Mouse (Mus musculus): Measurements from ENCODE around the gene Pip4k2c. TPM values are rescaled to one million over a fixed set of nuclear protein-coding genes. Genes with fewer than 3 reads are reported as not detected.
A peak's percentile ranks its signal among the peaks of the same experiment; 100 is the strongest.

The Pip4k2c gene
- total and polyA plus RNA-seq, 3 experiments: 126 to 141 (median 130) TPM

- H3K27me3 ChIP-seq (ENCODE audit: insufficient read depth, low read length): peaks cover 62% of the 10 kb centered on the region
- H3K4me1 ChIP-seq (ENCODE audit: insufficient read depth, low read depth, low read length): peaks cover 14% of the 10 kb centered on the region
- DNase-seq (ENCODE audit: low spot score): no peak
- TF ChIP-seq POLR2AphosphoS5 (IDR thresholded peaks at IDR 0.05; ENCODE audit: insufficient replicate concordance, low read depth, low read length): no peak
- no peak for TF ChIP-seq GATA2 (IDR thresholded peaks at IDR 0.05; ENCODE audit: borderline replicate concordance, low read depth, low read length)
- TF ChIP-seq TAL1 (conservative IDR thresholded peaks at IDR 0.05; ENCODE audit: low read depth, low read length): no peak
- TF ChIP-seq GATA1 (IDR thresholded peaks at IDR 0.05; ENCODE audit: borderline replicate concordance, low read length): no peak
- TF ChIP-seq CTCF (IDR thresholded peaks at IDR 0.05; ENCODE audit: low read depth, low read length): no peak
- peaks cover 6% of the 10 kb centered on the region for H3K9me3 ChIP-seq (replicated peaks)
- ATAC-seq (ENCODE audit: extremely low read depth, insufficient number of reproducible peaks, low FRiP score, poor library complexity, severe bottlenecking): no peak
- no peaks in the 10 kb centered on the region for H3K36me3 ChIP-seq (replicated peaks)
- H3K4me3 ChIP-seq (ENCODE audit: low read depth, low read length): no peak overlapping the region
Observed at GRCm38 (mm10) chr10:127236541-127236940, 25.2 kb upstream of the Pip4k2c start.

DNA sequence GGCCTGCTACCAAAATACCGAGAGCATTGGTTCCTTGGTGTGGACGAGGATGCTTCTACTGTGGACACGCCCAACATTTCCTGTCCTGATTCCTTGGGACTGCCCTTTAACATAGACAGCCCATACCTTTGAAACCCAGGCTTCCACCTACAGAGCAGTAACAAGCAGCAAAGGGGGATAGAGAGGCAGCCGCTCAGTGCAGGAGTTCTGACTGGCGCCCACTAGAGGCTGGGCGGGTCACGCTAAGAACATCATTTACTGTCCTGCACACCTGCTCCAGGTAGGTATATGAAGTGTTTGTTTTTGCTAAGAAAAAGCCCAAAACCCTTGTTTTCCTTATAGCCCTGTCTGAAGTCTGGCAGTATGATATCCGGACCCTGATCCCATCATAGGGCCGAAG is 21.8 kb upstream of the Pip4k2c start:
- Histone ChIP-seq H3K27me3 (ENCODE audit: insufficient read depth, low read length) (peaks cover 48% of the 10 kb centered on the region), H3K9me3 (replicated peaks) (peaks cover 6% of the 10 kb centered on the region), H3K4me1 (ENCODE audit: insufficient read depth, low read depth, low read length) (peaks cover 39% of the 10 kb centered on the region), H3K4me3 (ENCODE audit: low read depth, low read length) (no peak overlapping the region), H3K36me3 (replicated peaks) (no peaks in the 10 kb centered on the region)
- ATAC-seq (ENCODE audit: extremely low read depth, insufficient number of reproducible peaks, low FRiP score, poor library complexity, severe bottlenecking): no peak
- TF ChIP-seq TAL1 (conservative IDR thresholded peaks at IDR 0.05; ENCODE audit: low read depth, low read length) (no peak), POLR2AphosphoS5 (IDR thresholded peaks at IDR 0.05; ENCODE audit: insufficient replicate concordance, low read depth, low read length) (no peak), CTCF (IDR thresholded peaks at IDR 0.05; ENCODE audit: low read depth, low read length) (no peak), GATA2 (IDR thresholded peaks at IDR 0.05; ENCODE audit: borderline replicate concordance, low read depth, low read length) (no peak), GATA1 (IDR thresholded peaks at IDR 0.05; ENCODE audit: borderline replicate concordance, low read length) (no peak)
- no peak for DNase-seq (ENCODE audit: low spot score)

DNA sequence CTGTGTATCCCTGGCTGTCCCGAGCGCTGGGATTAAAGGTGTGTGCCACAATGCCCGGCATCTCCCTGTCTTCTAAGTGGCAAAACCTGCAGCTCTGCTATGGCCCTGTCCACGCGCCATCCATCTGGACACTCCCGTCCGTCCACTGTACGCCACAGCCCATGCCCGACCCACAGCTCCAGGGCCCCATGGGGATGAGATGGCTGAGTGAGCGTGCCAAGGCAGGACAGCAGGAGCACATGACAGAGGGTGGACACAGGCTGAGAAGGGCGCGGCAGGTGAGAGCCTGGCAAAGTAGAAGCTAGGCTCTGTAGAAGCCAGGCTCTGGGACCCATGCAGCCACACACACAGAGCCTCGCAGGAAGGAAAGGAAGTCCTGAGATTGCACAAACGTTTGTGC is 20.4 kb upstream of the Pip4k2c start:
- Histone ChIP-seq H3K27me3 (ENCODE audit: insufficient read depth, low read length) (peaks cover 34% of the 10 kb centered on the region), H3K4me3 (ENCODE audit: low read depth, low read length) (no peak overlapping the region)
- ATAC-seq (ENCODE audit: extremely low read depth, insufficient number of reproducible peaks, low FRiP score, poor library complexity, severe bottlenecking): no peak

GRCm38 (mm10) chr10:127230693-127231092 is 19.3 kb upstream of the Pip4k2c start:
- ATAC-seq (ENCODE audit: extremely low read depth, insufficient number of reproducible peaks, low FRiP score, poor library complexity, severe bottlenecking) (no peak), DNase-seq (ENCODE audit: low spot score) (no peak)
- Histone ChIP-seq H3K4me1 (ENCODE audit: insufficient read depth, low read depth, low read length) (peaks cover 59% of the 10 kb centered on the region), H3K9me3 (replicated peaks) (peaks cover 6% of the 10 kb centered on the region), H3K36me3 (replicated peaks) (no peaks in the 10 kb centered on the region), H3K27me3 (ENCODE audit: insufficient read depth, low read length) (peaks cover 25% of the 10 kb centered on the region), H3K4me3 (ENCODE audit: low read depth, low read length) (no peak overlapping the region)
- TF ChIP-seq CTCF (IDR thresholded peaks at IDR 0.05; ENCODE audit: low read depth, low read length): no peak
- TF ChIP-seq GATA2 (IDR thresholded peaks at IDR 0.05; ENCODE audit: borderline replicate concordance, low read depth, low read length): no peak
- TF ChIP-seq TAL1 (conservative IDR thresholded peaks at IDR 0.05; ENCODE audit: low read depth, low read length): no peak
- no peak for TF ChIP-seq GATA1 (IDR thresholded peaks at IDR 0.05; ENCODE audit: borderline replicate concordance, low read length)
- no peak for TF ChIP-seq POLR2AphosphoS5 (IDR thresholded peaks at IDR 0.05; ENCODE audit: insufficient replicate concordance, low read depth, low read length)

More for the DNA sequence above, 20.4 kb upstream of the Pip4k2c start:
- H3K4me1 ChIP-seq (ENCODE audit: insufficient read depth, low read depth, low read length): peaks cover 52% of the 10 kb centered on the region
- peaks cover 6% of the 10 kb centered on the region for H3K9me3 ChIP-seq (replicated peaks)
- H3K36me3 ChIP-seq (replicated peaks): no peaks in the 10 kb centered on the region
- TF ChIP-seq POLR2AphosphoS5 (IDR thresholded peaks at IDR 0.05; ENCODE audit: insufficient replicate concordance, low read depth, low read length): no peak
- no peak for TF ChIP-seq CTCF (IDR thresholded peaks at IDR 0.05; ENCODE audit: low read depth, low read length)
- no peak for TF ChIP-seq GATA1 (IDR thresholded peaks at IDR 0.05; ENCODE audit: borderline replicate concordance, low read length)
- TF ChIP-seq GATA2 (IDR thresholded peaks at IDR 0.05; ENCODE audit: borderline replicate concordance, low read depth, low read length): no peak
- no peak for TF ChIP-seq TAL1 (conservative IDR thresholded peaks at IDR 0.05; ENCODE audit: low read depth, low read length)
- DNase-seq (ENCODE audit: low spot score): no peak

DNA sequence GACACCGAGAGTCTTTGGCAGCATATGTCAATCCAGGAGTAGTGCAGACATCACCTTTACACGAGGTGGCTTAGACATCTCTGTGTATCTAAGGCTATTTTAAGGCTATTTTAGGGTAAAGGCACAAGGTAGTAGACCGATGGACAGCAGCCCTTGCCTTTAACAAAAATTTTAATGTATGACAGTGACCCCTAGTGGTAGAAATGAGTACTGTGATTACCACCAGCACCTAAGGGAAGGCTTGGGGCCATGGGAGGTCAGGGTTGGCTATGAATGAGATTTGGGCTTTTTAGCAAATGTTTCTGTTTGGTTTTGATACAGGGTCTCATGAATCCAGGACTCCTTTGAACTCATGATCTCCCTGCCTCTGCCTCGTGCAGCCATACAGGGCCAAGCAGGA is 17.5 kb upstream of the Pip4k2c start:
- Histone ChIP-seq H3K36me3 (replicated peaks) (no peaks in the 10 kb centered on the region), H3K27me3 (ENCODE audit: insufficient read depth, low read length) (peaks cover 14% of the 10 kb centered on the region), H3K4me1 (ENCODE audit: insufficient read depth, low read depth, low read length) (peaks cover 65% of the 10 kb centered on the region), H3K9me3 (replicated peaks) (no peaks in the 10 kb centered on the region), H3K4me3 (ENCODE audit: low read depth, low read length) (no peak overlapping the region)
- ATAC-seq (ENCODE audit: extremely low read depth, insufficient number of reproducible peaks, low FRiP score, poor library complexity, severe bottlenecking) (peak; percentile 57; the same call in 1 of the 2 replicates), DNase-seq (ENCODE audit: low spot score) (peak; percentile 67)
- TF ChIP-seq CTCF (IDR thresholded peaks at IDR 0.05; ENCODE audit: low read depth, low read length) (peak; percentile 70), POLR2AphosphoS5 (IDR thresholded peaks at IDR 0.05; ENCODE audit: insufficient replicate concordance, low read depth, low read length) (no peak)

DNA sequence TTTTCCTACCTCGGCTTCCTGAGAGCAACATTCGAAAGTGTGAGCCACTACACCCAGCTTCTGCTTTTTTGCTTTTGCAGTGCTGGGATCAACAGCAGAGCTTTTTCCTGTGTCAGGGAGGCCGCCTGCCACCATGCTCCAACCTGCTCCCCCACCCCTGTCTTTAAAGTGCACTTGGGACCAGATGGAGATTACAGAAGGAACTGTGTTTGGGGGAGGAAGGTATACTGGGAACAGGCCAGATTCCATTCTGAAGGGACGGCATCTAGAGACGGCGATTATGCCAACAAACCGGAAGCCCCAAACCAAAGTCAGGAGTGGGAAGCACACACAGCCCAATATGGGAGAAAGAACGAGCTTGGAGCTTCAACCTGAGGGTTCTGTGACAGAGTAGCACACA is 15.8 kb upstream of the Pip4k2c start:
- DNase-seq (ENCODE audit: low spot score) (no peak), ATAC-seq (ENCODE audit: extremely low read depth, insufficient number of reproducible peaks, low FRiP score, poor library complexity, severe bottlenecking) (no peak)
- Histone ChIP-seq H3K27me3 (ENCODE audit: insufficient read depth, low read length) (peaks cover 13% of the 10 kb centered on the region), H3K36me3 (replicated peaks) (no peaks in the 10 kb centered on the region), H3K4me3 (ENCODE audit: low read depth, low read length) (no peak overlapping the region), H3K4me1 (ENCODE audit: insufficient read depth, low read depth, low read length) (peaks cover 69% of the 10 kb centered on the region), H3K9me3 (replicated peaks) (no peaks in the 10 kb centered on the region)
- no peak for TF ChIP-seq TAL1 (conservative IDR thresholded peaks at IDR 0.05; ENCODE audit: low read depth, low read length)
- TF ChIP-seq CTCF (IDR thresholded peaks at IDR 0.05; ENCODE audit: low read depth, low read length): no peak
- TF ChIP-seq GATA1 (IDR thresholded peaks at IDR 0.05; ENCODE audit: borderline replicate concordance, low read length): no peak

Measured in G1E (cell line).